Mouse (Mus musculus): ENCODE results near the gene Schip1. TPM values are rescaled to one million over a fixed set of nuclear protein-coding genes. Genes with fewer than 3 reads are reported as not detected.
A peak's percentile ranks its signal among the peaks of the same experiment; 100 is the strongest.

Gene Schip1
- polyA plus RNA-seq (2014; fragmentation: Nextera tagmentation; extraction: Ambion mirVana), result 163 and 172 TPM in 2 replicates

DNA sequence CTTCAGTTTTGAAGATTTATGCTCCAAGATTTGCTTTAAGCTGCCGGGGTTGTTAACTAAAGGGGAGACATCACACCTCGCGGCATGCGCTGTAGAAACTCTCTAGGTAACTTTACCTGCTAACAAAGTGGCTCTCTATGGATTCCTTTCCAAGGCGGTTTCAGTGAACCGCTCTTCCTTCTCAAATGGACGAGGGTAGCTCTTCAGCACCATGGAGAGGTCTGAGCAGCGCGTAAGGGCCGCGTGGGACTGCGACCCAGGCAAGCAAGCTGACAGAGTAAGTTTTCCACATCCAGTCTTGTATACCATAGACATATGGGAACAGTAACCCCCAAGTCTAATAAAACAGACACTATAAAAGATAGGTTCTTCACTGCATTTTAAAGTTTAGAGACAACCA lies at the start of gene Schip1:
Gene Schip1, plus strand, starts transcription at position 72 of the 400 bp plus-strand sequence.
- ATAC-seq (ENCODE audit: low FRiP score) (no peak), DNase-seq (ENCODE audit: low spot score) (peak; percentile 53)
- WGBS, result 40% methylated on average over 12 of the region's 12 CpGs
- H3K36me3 ChIP-seq (replicated peaks; ENCODE audit: control insufficient read depth, insufficient read depth), result no peaks in the 10 kb centered on the region
- H3K27me3 ChIP-seq (ENCODE audit: control insufficient read depth, insufficient read depth, low read length), result no peaks in the 10 kb centered on the region
- no peak within 1 kb of the TSS for H3K9ac ChIP-seq
- H3K4me1 ChIP-seq (replicated peaks; ENCODE audit: control insufficient read depth, insufficient read depth, low read length), result no peaks in the 10 kb centered on the region
- H3K4me3 ChIP-seq (replicated peaks; ENCODE audit: low read length), result no peak within 1 kb of the TSS
- H3K4me2 ChIP-seq (replicated peaks), result no peak within 1 kb of the TSS
- no peaks in the 10 kb centered on the region for H3K9me3 ChIP-seq (ENCODE audit: control insufficient read depth, low read length)
- H3K27ac ChIP-seq, result no peak within 1 kb of the TSS

DNA sequence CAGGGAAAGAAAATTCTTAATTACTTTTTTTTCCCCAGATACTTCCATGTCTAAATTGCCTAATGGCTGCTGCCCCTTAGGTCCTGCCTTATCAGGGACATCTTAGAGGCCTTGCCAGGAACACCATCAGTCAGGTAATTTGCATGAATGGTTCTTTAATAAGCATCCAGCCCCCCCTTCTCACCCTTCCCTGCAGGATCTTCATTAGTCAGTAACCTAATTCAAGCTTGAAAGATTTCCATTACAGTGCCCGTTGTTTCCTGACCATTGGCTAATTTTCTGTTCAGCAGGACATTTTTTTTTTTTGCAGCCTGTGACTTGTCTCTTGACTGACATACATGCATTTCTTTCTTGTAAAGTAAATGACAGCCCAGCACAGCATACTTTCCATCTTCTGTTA lies 48.8 kb upstream of the Schip1 start:
- DNase-seq (ENCODE audit: low spot score), result peak; percentile 26

DNA sequence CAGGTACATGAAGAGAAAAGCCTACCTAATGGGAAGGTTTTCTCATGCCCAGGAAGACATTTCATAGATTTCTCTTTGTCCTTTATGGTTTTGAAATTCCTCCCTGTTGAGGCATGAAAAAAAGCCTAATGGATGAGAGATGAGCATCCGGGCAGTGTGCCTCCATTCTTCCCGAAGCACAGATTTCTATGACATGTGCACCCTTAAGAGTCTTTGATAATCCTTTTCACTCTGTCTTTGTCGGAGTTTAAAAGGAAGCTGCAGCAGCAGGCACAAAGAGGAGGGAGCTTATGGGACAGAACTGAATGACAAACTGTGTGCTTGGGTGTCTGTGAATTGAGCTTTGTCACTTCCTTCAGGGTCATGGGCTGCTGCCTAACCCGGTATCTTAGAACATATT lies 45.2 kb upstream of the Schip1 start:
- ATAC-seq (ENCODE audit: low FRiP score), result no peak
- no peak overlapping the region for H3K4me2 ChIP-seq (replicated peaks)
- no peaks in the 10 kb centered on the region for H3K27me3 ChIP-seq (ENCODE audit: control insufficient read depth, insufficient read depth, low read length)
- WGBS, result 32% methylated on average over 4 of the region's 4 CpGs
- no peaks in the 10 kb centered on the region for H3K9me3 ChIP-seq (ENCODE audit: control insufficient read depth, low read length)
- H3K36me3 ChIP-seq (replicated peaks; ENCODE audit: control insufficient read depth, insufficient read depth), result no peaks in the 10 kb centered on the region
- no peak for DNase-seq (ENCODE audit: low spot score)
- H3K4me3 ChIP-seq (replicated peaks; ENCODE audit: low read length), result no peak overlapping the region
- H3K4me1 ChIP-seq (replicated peaks; ENCODE audit: control insufficient read depth, insufficient read depth, low read length), result peaks cover 7% of the 10 kb centered on the region; the same call in 1 of the 2 replicates
- H3K9ac ChIP-seq, result no peak overlapping the region
- no peak overlapping the region for H3K27ac ChIP-seq

More for the DNA sequence above, 48.8 kb upstream of the Schip1 start:
- no peak overlapping the region for H3K4me3 ChIP-seq (replicated peaks; ENCODE audit: low read length)
- H3K4me1 ChIP-seq (replicated peaks; ENCODE audit: control insufficient read depth, insufficient read depth, low read length), result peaks cover 7% of the 10 kb centered on the region; the same call in 1 of the 2 replicates
- no peaks in the 10 kb centered on the region for H3K27me3 ChIP-seq (ENCODE audit: control insufficient read depth, insufficient read depth, low read length)
- no peak; the same call in 1 of the 2 replicates for ATAC-seq (ENCODE audit: low FRiP score)
- 24% methylated on average over 1 of the region's 1 CpGs for WGBS
- no peak overlapping the region for H3K9ac ChIP-seq
- H3K9me3 ChIP-seq (ENCODE audit: control insufficient read depth, low read length), result no peaks in the 10 kb centered on the region
- H3K36me3 ChIP-seq (replicated peaks; ENCODE audit: control insufficient read depth, insufficient read depth), result no peaks in the 10 kb centered on the region
- no peak overlapping the region for H3K4me2 ChIP-seq (replicated peaks)
- H3K27ac ChIP-seq, result no peak overlapping the region

DNA sequence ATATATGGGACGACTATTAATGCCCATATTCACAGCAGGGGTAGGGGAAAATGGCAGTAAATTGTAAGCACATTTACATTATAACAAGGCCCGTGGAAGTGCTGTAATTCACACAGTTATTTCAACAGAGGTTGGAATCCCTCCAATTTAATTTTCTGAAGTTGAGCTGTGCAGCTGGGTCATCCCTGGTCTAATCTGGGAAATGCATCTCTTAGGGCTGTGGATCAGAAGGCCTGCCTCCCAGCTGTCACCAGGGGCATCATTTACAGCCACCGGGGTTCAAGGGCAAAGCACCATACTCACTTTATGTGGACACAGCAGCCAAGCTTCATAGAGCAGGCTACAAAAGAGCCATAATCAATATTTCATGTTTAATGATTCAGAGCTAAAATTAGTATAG lies 28.5 kb upstream of the Schip1 start:
- Histone ChIP-seq H3K4me3 (replicated peaks; ENCODE audit: low read length) (no peak overlapping the region), H3K4me1 (replicated peaks; ENCODE audit: control insufficient read depth, insufficient read depth, low read length) (no peaks in the 10 kb centered on the region), H3K4me2 (replicated peaks) (no peak overlapping the region), H3K9me3 (ENCODE audit: control insufficient read depth, low read length) (no peaks in the 10 kb centered on the region), H3K36me3 (replicated peaks; ENCODE audit: control insufficient read depth, insufficient read depth) (no peaks in the 10 kb centered on the region), H3K27me3 (ENCODE audit: control insufficient read depth, insufficient read depth, low read length) (no peaks in the 10 kb centered on the region), H3K27ac (no peak overlapping the region), H3K9ac (no peak overlapping the region)
- DNase-seq (ENCODE audit: low spot score) (peak; percentile 38), ATAC-seq (ENCODE audit: low FRiP score) (peak; percentile 77; the same call in 1 of the 2 replicates)
- 15% methylated on average over 3 of the region's 3 CpGs for WGBS

DNA sequence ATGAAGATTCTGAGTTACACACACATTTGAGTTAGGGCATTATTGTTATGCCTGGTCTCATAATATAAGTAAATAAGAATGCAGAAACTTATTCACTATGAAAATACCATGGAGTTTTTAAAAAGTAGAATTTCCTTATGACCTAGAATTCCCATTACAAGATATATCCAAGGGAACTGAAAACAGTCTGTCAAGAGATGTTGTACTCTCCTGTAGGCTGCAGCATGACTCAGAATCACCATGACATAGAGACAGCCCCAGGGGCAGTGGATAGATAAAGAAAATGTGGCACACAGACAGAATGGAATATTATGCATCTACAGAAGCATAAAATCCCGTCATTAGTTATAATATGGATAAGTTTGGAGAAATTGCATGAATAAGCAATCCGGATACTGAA lies 21.7 kb upstream of the Schip1 start:
- 92% methylated on average over 2 of the region's 2 CpGs for WGBS
- Histone ChIP-seq H3K36me3 (replicated peaks; ENCODE audit: control insufficient read depth, insufficient read depth) (no peaks in the 10 kb centered on the region), H3K27ac (no peak overlapping the region), H3K4me1 (replicated peaks; ENCODE audit: control insufficient read depth, insufficient read depth, low read length) (peaks cover 11% of the 10 kb centered on the region), H3K4me3 (replicated peaks; ENCODE audit: low read length) (no peak overlapping the region), H3K27me3 (ENCODE audit: control insufficient read depth, insufficient read depth, low read length) (no peaks in the 10 kb centered on the region), H3K9ac (no peak overlapping the region), H3K4me2 (replicated peaks) (no peak overlapping the region), H3K9me3 (ENCODE audit: control insufficient read depth, low read length) (no peaks in the 10 kb centered on the region)
- ATAC-seq (ENCODE audit: low FRiP score), result no peak
- DNase-seq (ENCODE audit: low spot score), result no peak

DNA sequence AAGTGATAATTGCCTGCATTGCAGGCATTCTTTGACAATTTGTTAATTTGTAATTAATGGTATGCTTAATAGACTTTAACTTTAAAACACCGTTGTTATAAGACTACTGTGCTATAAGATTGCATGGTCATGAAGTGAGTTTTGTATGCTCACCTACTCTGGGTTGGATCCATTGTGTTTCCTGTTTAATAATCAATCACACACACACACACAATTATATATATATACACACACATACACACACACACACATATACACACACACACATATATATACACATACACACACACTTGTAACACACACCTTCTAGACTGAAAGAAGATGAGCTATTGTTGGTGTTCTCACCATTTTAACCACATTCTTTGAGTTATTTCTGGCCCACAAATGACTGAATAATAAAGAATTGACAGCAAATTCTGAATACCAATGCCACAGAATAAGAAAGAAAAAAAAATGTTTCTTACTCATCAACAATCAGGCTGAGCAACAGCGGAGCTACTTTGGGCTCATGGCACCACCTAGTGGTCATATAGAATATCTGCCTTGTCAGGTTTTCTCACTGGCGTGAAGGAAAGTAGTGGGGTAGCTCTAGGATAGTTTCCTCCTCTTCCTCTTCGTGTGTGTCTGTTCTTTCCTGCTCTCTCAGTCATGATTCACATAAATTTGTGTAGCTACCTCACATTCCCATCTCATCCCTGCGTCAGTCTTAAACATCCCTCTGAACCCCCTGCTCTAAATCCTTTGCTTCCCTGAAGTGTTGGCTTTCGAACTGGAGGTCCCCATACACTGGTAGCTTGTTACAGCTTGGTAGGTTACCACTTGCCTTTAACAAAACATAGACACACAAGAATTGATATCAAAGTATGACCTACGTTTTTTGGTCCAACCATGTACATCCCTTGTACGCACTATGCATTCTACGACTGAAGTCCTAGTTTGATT lies 18.9 kb upstream of the Schip1 start:
- Histone ChIP-seq H3K4me1 (replicated peaks; ENCODE audit: control insufficient read depth, insufficient read depth, low read length) (peaks cover 11% of the 10 kb centered on the region), H3K27ac (no peak overlapping the region), H3K9me3 (ENCODE audit: control insufficient read depth, low read length) (no peaks in the 10 kb centered on the region), H3K4me3 (replicated peaks; ENCODE audit: low read length) (no peak overlapping the region), H3K4me2 (replicated peaks) (no peak overlapping the region), H3K9ac (no peak overlapping the region), H3K27me3 (ENCODE audit: control insufficient read depth, insufficient read depth, low read length) (no peaks in the 10 kb centered on the region), H3K36me3 (replicated peaks; ENCODE audit: control insufficient read depth, insufficient read depth) (no peaks in the 10 kb centered on the region)
- 50% methylated on average over 9 of the region's 9 CpGs for WGBS
- DNase-seq (ENCODE audit: low spot score) (peak; percentile 86), ATAC-seq (ENCODE audit: low FRiP score) (0 out of 2 replicates have a peak, but pooled peaks have one; percentile 58)

DNA sequence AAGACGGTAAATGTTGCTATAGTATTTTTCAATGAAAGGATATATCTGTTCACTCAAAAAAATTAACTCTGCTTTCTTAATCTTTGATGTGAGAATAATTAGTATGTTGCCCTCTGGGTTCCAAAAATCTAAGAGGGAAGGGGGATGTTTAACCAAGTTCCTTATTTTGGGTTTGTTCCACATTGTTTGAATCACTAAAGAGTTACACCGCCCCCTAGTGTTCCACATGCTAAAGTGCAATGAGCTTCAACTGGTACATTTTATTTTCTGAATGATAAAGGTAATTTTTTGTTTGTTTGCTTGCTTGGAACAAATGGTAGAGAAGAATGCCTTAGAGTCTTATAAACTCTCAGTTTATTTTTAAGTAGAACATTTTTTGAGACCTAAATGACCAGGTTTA lies 11.1 kb upstream of the Schip1 start:
- Histone ChIP-seq H3K27ac (no peak overlapping the region), H3K36me3 (replicated peaks; ENCODE audit: control insufficient read depth, insufficient read depth) (no peaks in the 10 kb centered on the region), H3K27me3 (ENCODE audit: control insufficient read depth, insufficient read depth, low read length) (no peaks in the 10 kb centered on the region), H3K4me1 (replicated peaks; ENCODE audit: control insufficient read depth, insufficient read depth, low read length) (no peaks in the 10 kb centered on the region), H3K9me3 (ENCODE audit: control insufficient read depth, low read length) (no peaks in the 10 kb centered on the region), H3K4me2 (replicated peaks) (no peak overlapping the region), H3K4me3 (replicated peaks; ENCODE audit: low read length) (no peak overlapping the region), H3K9ac (no peak overlapping the region)
- 49% methylated on average over 2 of the region's 2 CpGs for WGBS
- peak; percentile 79 for DNase-seq (ENCODE audit: low spot score)
- ATAC-seq (ENCODE audit: low FRiP score), result no peak

DNA sequence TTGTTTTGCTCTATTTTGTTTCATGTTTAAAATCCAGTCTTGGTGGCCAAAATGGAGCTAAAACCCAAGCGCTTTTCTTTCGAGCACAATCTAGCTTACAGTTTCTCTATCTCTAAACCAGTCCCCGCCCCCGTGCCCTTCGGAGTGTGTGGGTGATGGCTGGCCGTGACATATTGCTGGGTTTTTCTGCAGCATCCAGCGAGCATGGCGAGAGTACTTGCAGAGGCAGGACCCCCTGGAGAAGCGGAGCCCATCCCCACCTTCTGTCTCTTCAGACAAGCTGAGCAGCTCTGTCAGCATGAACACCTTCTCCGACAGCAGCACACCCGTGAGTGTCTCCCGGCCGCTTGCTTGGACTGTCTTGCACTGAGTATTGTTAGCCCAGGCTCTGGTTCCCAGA lies 9.5 kb upstream of the Schip1 start:
- no peaks in the 10 kb centered on the region for H3K27me3 ChIP-seq (ENCODE audit: control insufficient read depth, insufficient read depth, low read length)
- no peaks in the 10 kb centered on the region for H3K36me3 ChIP-seq (replicated peaks; ENCODE audit: control insufficient read depth, insufficient read depth)
- no peak overlapping the region for H3K9ac ChIP-seq
- DNase-seq (ENCODE audit: low spot score) (no peak), ATAC-seq (ENCODE audit: low FRiP score) (no peak)
- no peak overlapping the region for H3K4me2 ChIP-seq (replicated peaks)
- H3K27ac ChIP-seq, result no peak overlapping the region
- WGBS, result 59% methylated on average over 13 of the region's 13 CpGs
- no peak overlapping the region for H3K4me3 ChIP-seq (replicated peaks; ENCODE audit: low read length)
- no peaks in the 10 kb centered on the region for H3K4me1 ChIP-seq (replicated peaks; ENCODE audit: control insufficient read depth, insufficient read depth, low read length)
- H3K9me3 ChIP-seq (ENCODE audit: control insufficient read depth, low read length), result no peaks in the 10 kb centered on the region

DNA sequence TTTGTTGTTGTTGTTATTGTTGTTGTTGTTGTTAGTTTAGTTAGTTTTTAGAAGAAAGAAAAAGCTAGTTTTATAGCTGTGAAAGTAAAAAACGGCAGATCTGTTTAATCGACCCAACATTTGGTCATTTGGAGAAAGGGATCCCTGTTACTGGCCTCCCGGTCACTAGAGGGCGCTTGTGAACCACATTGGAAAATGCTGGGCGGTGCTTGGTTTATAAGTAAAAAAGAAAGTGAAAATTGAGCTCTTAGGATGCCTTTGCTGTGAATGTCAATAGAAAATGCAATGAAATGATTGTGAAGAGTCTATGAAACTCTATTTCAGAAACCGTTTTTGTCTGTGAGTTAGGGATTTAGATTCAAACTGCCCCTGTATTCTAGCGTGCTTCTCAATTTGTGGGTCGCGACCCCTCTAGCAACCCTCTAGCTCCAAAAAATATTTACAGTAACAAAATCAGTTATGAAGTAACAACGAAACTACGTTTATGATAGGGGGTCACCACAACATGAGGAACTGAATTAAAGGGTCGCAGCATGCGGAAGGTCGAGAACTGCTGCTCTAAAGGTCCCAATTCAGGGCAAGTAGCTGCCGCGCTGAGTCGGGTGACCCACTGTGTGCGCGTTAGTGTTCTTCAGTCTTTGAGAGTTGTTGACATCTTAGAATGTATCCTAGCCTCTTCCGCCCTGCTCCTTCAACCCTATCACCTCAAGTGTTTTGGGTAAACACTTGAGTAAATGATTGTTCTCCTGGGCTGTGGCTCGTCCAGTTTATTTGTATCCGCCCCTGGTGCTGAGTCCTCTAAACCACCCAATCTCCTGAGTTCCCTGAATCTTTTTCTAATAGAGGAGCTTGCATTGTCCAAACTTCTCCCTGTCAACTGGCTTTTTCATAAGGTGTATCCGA lies 8.0 kb upstream of the Schip1 start:
- no peak for ATAC-seq (ENCODE audit: low FRiP score)

More for the DNA sequence above, 8.0 kb upstream of the Schip1 start:
- 52% methylated on average over 23 of the region's 23 CpGs for WGBS
- Histone ChIP-seq H3K27ac (no peak overlapping the region), H3K9me3 (ENCODE audit: control insufficient read depth, low read length) (no peaks in the 10 kb centered on the region), H3K4me3 (replicated peaks; ENCODE audit: low read length) (peak overlapping the region; percentile 13; the same call in 1 of the 2 replicates), H3K36me3 (replicated peaks; ENCODE audit: control insufficient read depth, insufficient read depth) (no peaks in the 10 kb centered on the region), H3K4me2 (replicated peaks) (peak overlapping the region; percentile 33), H3K9ac (no peak overlapping the region), H3K27me3 (ENCODE audit: control insufficient read depth, insufficient read depth, low read length) (no peaks in the 10 kb centered on the region), H3K4me1 (replicated peaks; ENCODE audit: control insufficient read depth, insufficient read depth, low read length) (no peaks in the 10 kb centered on the region)
- DNase-seq (ENCODE audit: low spot score), result peak; percentile 88

Data from hindbrain, embryonic 14.5 days (tissue).